Mouse (Mus musculus) embryonic facial prominence, embryonic 10.5 days (tissue): ENCODE measurements around the gene Txndc8. TPM values are rescaled to one million over a fixed set of nuclear protein-coding genes. Genes with fewer than 3 reads are reported as not detected.

Experiments
- DNase-seq: peaks from one replicate; pipeline ENCODE4 v3.0.0-alpha.2; 2017; ENCODE audit warnings: low spot score
- H3K27ac ChIP-seq: fragments of 300-500 bp; sonication (generic); replicated peaks from 2 replicates; pipeline ENCODE4 v1.5.1; 2016; ENCODE audit warnings: mild to moderate bottlenecking
- H3K27me3 ChIP-seq: fragments of 300-500 bp; sonication (generic); replicated peaks from 2 replicates; pipeline ENCODE4 v1.6.1; 2016; ENCODE audit warnings: low read depth, mild to moderate bottlenecking; ENCODE audit not compliant: poor library complexity, severe bottlenecking
- H3K36me3 ChIP-seq: fragments of 300-500 bp; sonication (generic); replicated peaks from 2 replicates; pipeline ENCODE4 v1.6.1; 2016; ENCODE audit warnings: mild to moderate bottlenecking, moderate library complexity
- H3K4me1 ChIP-seq: fragments of 300-500 bp; sonication (generic); 2 replicates; pipeline ENCODE4 v1.6.1; 2016
- H3K4me3 ChIP-seq: fragments of 300-500 bp; sonication (generic); 2 replicates; pipeline ENCODE4 v1.5.1; 2016; ENCODE audit warnings: mild to moderate bottlenecking, moderate library complexity
- H3K9me3 ChIP-seq: fragments of 300-500 bp; sonication (generic); 2 replicates; pipeline ENCODE4 v1.6.1; 2016; ENCODE audit warnings: mild to moderate bottlenecking
- WGBS: fragments of 180-500 bp; shearing (Covaris S2); methylation state at CpG from one replicate; pipeline ENCODE4 v1.1.7; 2016; 5-methylcytosine and 5-hydroxymethylcytosine counted together
- polyA plus RNA-seq: library from polyadenylated mRNA; unstranded; fragments of >200 nt; fragmentation: Nextera tagmentation; extraction: Ambion mirVana; gene quantifications from 2 replicates; pipeline ENCODE4 v1.2.1, GENCODE M21; 2016

The Txndc8 gene
- polyA plus RNA-seq, 1 experiment from 2014 or later: not detected

DNA sequence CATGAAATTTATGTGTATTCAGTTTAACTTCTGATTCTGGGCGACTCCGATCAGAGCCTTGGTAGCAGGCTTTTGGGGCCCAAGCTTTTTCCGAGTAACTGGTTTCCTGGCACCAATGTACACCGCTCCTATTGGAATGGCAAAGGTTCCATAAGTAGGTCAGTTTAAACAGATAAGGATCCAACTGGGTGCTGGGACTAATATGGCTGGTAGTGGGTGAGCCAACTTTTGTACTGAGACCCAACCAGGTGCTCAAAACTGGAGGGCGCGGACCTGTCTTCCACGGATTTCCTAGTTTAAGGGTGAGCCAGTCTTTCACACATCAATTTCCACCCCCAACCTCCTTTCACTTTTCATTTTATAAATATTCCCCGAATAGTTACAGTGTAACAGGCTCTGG is 53.9 kb downstream of the Txndc8 start:
- H3K36me3 ChIP-seq: peaks cover 44% of the 10 kb centered on the region
- peaks cover 33% of the 10 kb centered on the region for H3K4me1 ChIP-seq
- peak overlapping the region; percentile 89 for H3K4me3 ChIP-seq
- 77% methylated on average over 8 of the region's 8 CpGs for WGBS
- 0 out of 2 replicates have a peak, but pooled peaks cover 5% of the 10 kb centered on the region for H3K27me3 ChIP-seq
- H3K9me3 ChIP-seq: peaks cover 10% of the 10 kb centered on the region; the same call in 1 of the 2 replicates
- DNase-seq: no peak
- H3K27ac ChIP-seq: peak overlapping the region; percentile 94

DNA sequence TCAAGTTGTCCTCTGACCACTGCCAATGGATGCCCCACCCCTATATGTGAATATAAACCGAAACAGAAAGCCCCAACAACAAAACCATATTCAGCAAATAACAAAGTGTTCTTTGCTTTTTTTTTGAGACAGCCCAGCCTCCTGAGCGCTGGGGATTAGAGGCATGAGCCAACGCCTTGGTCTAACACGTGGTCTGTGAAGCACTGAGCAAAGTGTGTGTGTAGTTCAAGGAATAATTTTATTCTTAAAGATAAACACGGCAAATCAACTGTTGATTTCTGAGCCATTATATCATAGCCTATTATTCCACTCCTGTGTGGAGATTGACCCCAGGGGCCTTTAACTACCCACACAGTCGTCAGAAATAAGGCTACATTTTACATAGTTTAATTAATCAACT is 54.3 kb downstream of the Txndc8 start:
- peak overlapping the region; percentile 89 for H3K4me3 ChIP-seq
- 0 out of 2 replicates have a peak, but pooled peaks cover 5% of the 10 kb centered on the region for H3K27me3 ChIP-seq
- H3K36me3 ChIP-seq: peaks cover 48% of the 10 kb centered on the region
- DNase-seq: no peak
- H3K4me1 ChIP-seq: peaks cover 33% of the 10 kb centered on the region
- no peak overlapping the region for H3K27ac ChIP-seq
- WGBS: 86% methylated on average over 6 of the region's 6 CpGs
- H3K9me3 ChIP-seq: peaks cover 10% of the 10 kb centered on the region; the same call in 1 of the 2 replicates

- Histone ChIP-seq H3K27ac (no peak overlapping the region), H3K27me3 (0 out of 2 replicates have a peak, but pooled peaks cover 3% of the 10 kb centered on the region), H3K36me3 (peaks cover 56% of the 10 kb centered on the region), H3K4me3 (peak overlapping the region; percentile 89; the same call in 1 of the 2 replicates), H3K4me1 (peaks cover 33% of the 10 kb centered on the region), H3K9me3 (peaks cover 10% of the 10 kb centered on the region; the same call in 1 of the 2 replicates)
- WGBS: 89% methylated on average over 7 of the region's 7 CpGs
- no peak for DNase-seq
Measured at GRCm38 (mm10) chr4:57953796-57954195, 55.1 kb downstream of the Txndc8 start.

DNA sequence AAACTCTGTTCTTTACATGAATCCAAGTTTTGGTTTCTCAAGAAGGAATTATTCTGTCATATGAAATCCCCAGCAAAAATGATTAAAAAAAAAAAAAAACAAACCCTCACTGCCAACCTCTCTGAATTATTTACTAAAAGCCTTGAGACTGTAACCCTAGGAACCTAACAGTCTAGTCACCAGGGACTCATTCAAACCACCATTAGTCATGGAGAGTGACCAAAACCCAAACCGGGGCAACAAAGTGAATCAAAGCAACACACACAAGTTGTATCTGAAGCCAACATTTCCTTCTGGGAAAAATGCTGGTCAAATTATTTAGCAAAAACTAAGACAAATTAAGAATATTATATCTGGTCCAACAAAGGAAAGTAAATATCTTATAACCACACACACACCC is 56.0 kb downstream of the Txndc8 start:
- Histone ChIP-seq H3K4me3 (no peak overlapping the region), H3K36me3 (peaks cover 65% of the 10 kb centered on the region), H3K9me3 (peaks cover 10% of the 10 kb centered on the region; the same call in 1 of the 2 replicates), H3K27me3 (no peaks in the 10 kb centered on the region), H3K27ac (no peak overlapping the region), H3K4me1 (peaks cover 39% of the 10 kb centered on the region)
- 90% methylated on average over 1 of the region's 1 CpGs for WGBS
- no peak for DNase-seq

DNA sequence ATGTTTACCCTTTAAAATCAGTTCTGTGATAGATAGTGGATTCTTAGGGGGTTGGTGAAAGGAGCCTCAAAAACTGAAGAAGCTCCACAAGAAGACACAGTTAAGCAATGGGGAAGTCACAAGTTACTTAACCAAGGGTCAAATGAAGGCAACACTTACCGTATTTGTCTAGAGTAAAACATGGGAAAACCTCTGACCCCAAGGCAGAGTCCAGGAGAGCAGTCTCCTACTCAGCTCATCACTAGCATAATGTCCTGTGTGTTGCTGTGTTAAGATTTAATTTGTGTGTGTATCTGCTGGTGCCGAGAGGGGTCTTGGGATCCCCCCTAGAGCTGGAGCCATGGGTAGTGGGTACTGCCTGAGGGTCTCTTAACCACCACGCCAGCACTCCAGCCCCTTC is 56.5 kb downstream of the Txndc8 start:
- WGBS: 97% methylated on average over 3 of the region's 3 CpGs
- Histone ChIP-seq H3K27me3 (no peaks in the 10 kb centered on the region), H3K27ac (no peak overlapping the region), H3K4me1 (peaks cover 36% of the 10 kb centered on the region), H3K36me3 (peaks cover 69% of the 10 kb centered on the region), H3K9me3 (peaks cover 10% of the 10 kb centered on the region; the same call in 1 of the 2 replicates), H3K4me3 (no peak overlapping the region)
- DNase-seq: no peak

GRCm38 (mm10) chr4:57949866-57950265 is 59.1 kb downstream of the Txndc8 start:
- peaks cover 19% of the 10 kb centered on the region for H3K4me1 ChIP-seq
- no peak overlapping the region for H3K27ac ChIP-seq
- no peaks in the 10 kb centered on the region for H3K27me3 ChIP-seq
- DNase-seq: no peak
- no peak overlapping the region for H3K4me3 ChIP-seq
- 94% methylated on average over 6 of the region's 6 CpGs for WGBS
- peaks cover 10% of the 10 kb centered on the region; the same call in 1 of the 2 replicates for H3K9me3 ChIP-seq
- peaks cover 95% of the 10 kb centered on the region for H3K36me3 ChIP-seq

DNA sequence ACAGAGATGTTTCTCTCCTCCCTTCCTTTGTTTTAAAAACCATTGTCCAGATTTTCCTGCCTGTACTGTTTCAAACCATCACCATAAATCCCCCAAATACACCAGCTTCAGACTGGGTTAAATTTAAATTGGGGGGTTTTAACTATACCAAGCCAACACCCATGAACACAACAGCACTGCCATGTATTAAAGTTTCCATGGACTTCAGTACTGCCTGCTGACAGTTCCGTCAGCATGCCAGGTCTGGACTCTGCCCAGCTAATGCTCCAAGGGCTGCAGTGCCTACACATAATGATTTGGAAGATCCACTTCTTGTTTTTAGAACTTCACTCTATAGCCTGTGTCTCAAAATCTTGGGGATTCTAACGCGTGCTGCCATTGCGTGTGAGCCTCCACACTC is 61.4 kb downstream of the Txndc8 start:
- WGBS: 94% methylated on average over 4 of the region's 4 CpGs
- 0 out of 2 replicates have a peak, but pooled peaks cover 8% of the 10 kb centered on the region for H3K4me1 ChIP-seq
- peaks cover 100% of the 10 kb centered on the region for H3K36me3 ChIP-seq
- no peak overlapping the region for H3K27ac ChIP-seq
- no peak for DNase-seq
- peaks cover 10% of the 10 kb centered on the region; the same call in 1 of the 2 replicates for H3K9me3 ChIP-seq
- no peaks in the 10 kb centered on the region for H3K27me3 ChIP-seq
- no peak overlapping the region for H3K4me3 ChIP-seq

- H3K4me3 ChIP-seq: no peak overlapping the region
- WGBS: 89% methylated on average over 10 of the region's 10 CpGs
- peaks cover 10% of the 10 kb centered on the region; the same call in 1 of the 2 replicates for H3K9me3 ChIP-seq
- H3K4me1 ChIP-seq: 0 out of 2 replicates have a peak, but pooled peaks cover 8% of the 10 kb centered on the region
- no peak overlapping the region for H3K27ac ChIP-seq
- DNase-seq: no peak
- peaks cover 100% of the 10 kb centered on the region for H3K36me3 ChIP-seq
- no peaks in the 10 kb centered on the region for H3K27me3 ChIP-seq
Measured at GRCm38 (mm10) chr4:57947036-57947435, 61.9 kb downstream of the Txndc8 start.

- WGBS: 96% methylated on average over 2 of the region's 2 CpGs
- H3K9me3 ChIP-seq: no peaks in the 10 kb centered on the region
- H3K27me3 ChIP-seq: no peaks in the 10 kb centered on the region
- 0 out of 2 replicates have a peak, but pooled peaks cover 2% of the 10 kb centered on the region for H3K4me1 ChIP-seq
- peaks cover 62% of the 10 kb centered on the region for H3K36me3 ChIP-seq
- no peak overlapping the region for H3K27ac ChIP-seq
- no peak for DNase-seq
- no peak overlapping the region for H3K4me3 ChIP-seq
Measured at GRCm38 (mm10) chr4:57942892-57943291, 66.0 kb downstream of the Txndc8 start.

DNA sequence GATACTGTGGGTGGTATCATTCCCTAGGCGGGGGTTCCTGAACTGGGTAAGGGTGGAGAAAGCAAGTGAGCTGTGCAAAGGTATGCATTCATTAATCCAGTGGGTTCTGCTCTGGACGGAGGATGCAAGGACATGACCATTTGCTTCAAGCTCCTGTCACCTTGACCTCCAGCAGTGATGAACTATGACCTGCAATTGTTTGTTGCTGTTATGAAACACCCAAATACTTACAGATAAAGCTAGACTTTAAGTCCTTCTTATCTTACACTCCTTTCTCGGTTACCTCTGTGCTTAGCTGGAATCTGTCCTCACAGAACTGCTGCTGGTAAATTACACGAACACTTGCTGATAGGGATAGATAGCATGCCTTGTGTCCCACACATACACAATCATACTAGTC is 68.3 kb downstream of the Txndc8 start:
- no peak for DNase-seq
- 91% methylated on average over 4 of the region's 4 CpGs for WGBS
- no peak overlapping the region for H3K27ac ChIP-seq
- peaks cover 39% of the 10 kb centered on the region for H3K36me3 ChIP-seq
- no peaks in the 10 kb centered on the region for H3K9me3 ChIP-seq
- H3K4me1 ChIP-seq: no peaks in the 10 kb centered on the region
- no peaks in the 10 kb centered on the region for H3K27me3 ChIP-seq
- H3K4me3 ChIP-seq: no peak overlapping the region

- Histone ChIP-seq H3K9me3 (no peaks in the 10 kb centered on the region), H3K4me3 (no peak overlapping the region), H3K4me1 (no peaks in the 10 kb centered on the region), H3K27me3 (no peaks in the 10 kb centered on the region), H3K36me3 (peaks cover 6% of the 10 kb centered on the region), H3K27ac (no peak overlapping the region)
- WGBS: 89% methylated on average over 6 of the region's 6 CpGs
- no peak for DNase-seq
Measured at GRCm38 (mm10) chr4:57937292-57937691, 71.6 kb downstream of the Txndc8 start.

DNA sequence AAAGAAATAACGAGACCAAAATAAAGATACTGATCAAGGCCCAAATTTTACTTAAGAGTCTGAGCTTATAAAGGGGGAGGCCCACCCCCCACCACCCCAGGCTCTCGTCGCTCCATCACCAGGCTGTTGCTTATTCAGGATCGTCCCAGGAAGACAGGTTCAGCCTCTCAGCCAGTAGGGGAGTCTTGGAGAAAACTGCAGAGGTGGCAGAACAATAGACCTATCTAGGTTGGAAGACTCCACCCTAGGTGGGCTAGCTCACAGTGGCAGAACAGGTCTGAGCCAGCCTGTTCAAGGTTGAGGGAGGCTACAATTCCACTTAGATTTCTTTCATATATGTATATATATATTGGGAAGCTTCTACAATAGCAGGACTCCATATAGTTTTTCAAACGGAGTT is 74.7 kb downstream of the Txndc8 start:
- no peak overlapping the region for H3K4me3 ChIP-seq
- H3K4me1 ChIP-seq: no peaks in the 10 kb centered on the region
- H3K9me3 ChIP-seq: no peaks in the 10 kb centered on the region
- H3K27me3 ChIP-seq: no peaks in the 10 kb centered on the region
- no peaks in the 10 kb centered on the region for H3K36me3 ChIP-seq
- no peak overlapping the region for H3K27ac ChIP-seq
- 75% methylated on average over 5 of the region's 5 CpGs for WGBS
- DNase-seq: no peak
